Mouse (Mus musculus) MEL (cell line): ENCODE results near the gene Fgfr2.

Source experiments
- CTCF ChIP-seq, 3 experiments: IDR thresholded peaks in 2 of 3; conservative IDR thresholded peaks in 1 of 3; 2 replicates each; pipeline ENCODE4 v1.5.1; 2011 to 2012; ENCODE audit warnings: low read length in 3 of 3, low read depth in 2 of 3, mild to moderate bottlenecking in 2 of 3, improper control_type of control experiment in 1 of 3, inconsistent platforms in 1 of 3, mixed read lengths in 1 of 3, moderate library complexity in 1 of 3; ENCODE audit not compliant: control insufficient read depth in 1 of 3, insufficient read depth in 1 of 3, poor library complexity in 1 of 3, severe bottlenecking in 1 of 3
- EP300 ChIP-seq, 2 experiments: IDR thresholded peaks; 2 replicates each; pipeline ENCODE4 v1.6.1; 2011; ENCODE audit warnings: improper control_type of control experiment in 2 of 2, low read length in 2 of 2, low read depth in 1 of 2, mild to moderate bottlenecking in 1 of 2
- GATA1 ChIP-seq: IDR thresholded peaks from 2 replicates; pipeline ENCODE4 v1.6.1; 2011; ENCODE audit warnings: low read depth, low read length, improper control_type of control experiment
- MYC ChIP-seq: IDR thresholded peaks from 2 replicates; pipeline ENCODE4 v1.6.1; 2011; ENCODE audit warnings: low read depth, mild to moderate bottlenecking, low read length, improper control_type of control experiment, moderate library complexity
- NRF1 ChIP-seq: IDR thresholded peaks from 2 replicates; pipeline ENCODE4 v1.6.1; 2014; ENCODE audit warnings: low read depth, mild to moderate bottlenecking, inconsistent platforms, low read length, improper control_type of control experiment, moderate library complexity; ENCODE audit not compliant: poor library complexity, insufficient read depth, severe bottlenecking
- POLR2A ChIP-seq, 2 experiments: IDR thresholded peaks; 2 replicates each; pipeline ENCODE4 v1.6.1; 2011 to 2012; ENCODE audit warnings: low read length in 2 of 2, mild to moderate bottlenecking in 2 of 2, control low read depth in 1 of 2, improper control_type of control experiment in 1 of 2, low read depth in 1 of 2, moderate library complexity in 1 of 2; ENCODE audit not compliant: control insufficient read depth in 1 of 2, insufficient read depth in 1 of 2, poor library complexity in 1 of 2
- POLR2AphosphoS2 ChIP-seq: IDR thresholded peaks from 2 replicates; pipeline ENCODE4 v1.6.1; 2011; ENCODE audit warnings: low read length, improper control_type of control experiment
- POLR2AphosphoS5 ChIP-seq: IDR thresholded peaks from 2 replicates; pipeline ENCODE4 v1.6.1; 2012; ENCODE audit warnings: low read depth, borderline replicate concordance, mild to moderate bottlenecking, inconsistent platforms, low read length, moderate library complexity, mixed read lengths
- TAL1 ChIP-seq: IDR thresholded peaks from 2 replicates; pipeline ENCODE4 v1.6.1; 2012; ENCODE audit warnings: mild to moderate bottlenecking, inconsistent platforms, low read length, moderate library complexity, mixed read lengths
- TBP ChIP-seq: IDR thresholded peaks from 2 replicates; pipeline ENCODE4 v1.8.0; 2011; ENCODE audit warnings: low read depth, low read length, improper control_type of control experiment
- UBTF ChIP-seq: IDR thresholded peaks from 2 replicates; pipeline ENCODE4 v1.6.1; 2012; ENCODE audit warnings: low read depth, mild to moderate bottlenecking, inconsistent platforms, low read length, improper control_type of control experiment, moderate library complexity, borderline replicate concordance; ENCODE audit not compliant: insufficient read depth

DNA sequence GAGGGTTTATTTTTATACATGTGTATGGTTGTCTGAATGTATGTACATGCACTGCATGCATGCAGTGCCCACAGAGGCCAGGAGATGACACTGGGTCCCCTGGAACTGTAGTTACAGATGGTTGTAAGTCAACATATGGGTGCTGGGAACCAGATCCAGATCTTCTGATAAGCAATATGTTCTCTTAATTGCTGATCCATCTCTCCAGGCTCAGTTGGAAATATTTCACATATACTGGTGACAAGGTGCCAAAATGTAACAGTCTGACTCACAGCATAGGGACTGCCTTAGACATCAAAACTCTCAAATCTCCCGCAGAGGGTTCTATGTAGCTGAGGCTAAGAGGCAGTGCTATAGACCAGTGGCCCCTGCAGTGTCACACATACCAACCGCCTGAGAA lies 646.7 kb downstream of the Fgfr2 start:
- TF ChIP-seq EP300 (IDR thresholded peaks at IDR 0.05; ENCODE audit: low read depth in 1 of 2, low read length in 2 of 2): no peak
- no peak for TF ChIP-seq POLR2A (IDR thresholded peaks at IDR 0.05; ENCODE audit: control insufficient read depth in 1 of 2, insufficient read depth in 1 of 2, low read depth in 1 of 2, low read length in 2 of 2, poor library complexity in 1 of 2)
- no peak for TF ChIP-seq GATA1
- no peak for TF ChIP-seq TAL1
- TF ChIP-seq TBP: no peak
- no peak for TF ChIP-seq POLR2AphosphoS5
- no peak; a peak in 2 of 6 replicates for TF ChIP-seq CTCF (IDR thresholded peaks at IDR 0.05 in 2 of 3, conservative IDR thresholded peaks at IDR 0.05 in 1 of 3; ENCODE audit: control insufficient read depth in 1 of 3, insufficient read depth in 1 of 3, low read depth in 2 of 3, low read length in 3 of 3, poor library complexity in 1 of 3, severe bottlenecking in 1 of 3)
- TF ChIP-seq MYC: no peak
- no peak for TF ChIP-seq POLR2AphosphoS2
- no peak for TF ChIP-seq UBTF
- no peak for TF ChIP-seq NRF1
